Mouse (Mus musculus) kidney, adult 11 months (tissue): ENCODE results near the gene Ghitm.
"Not testable (repeated sequence)": the region's sequence is repeated elsewhere in the genome, so short reads cannot be mapped to it uniquely, and the experiment has no call there.

ENCODE experiments used
- DNase-seq: peaks from one replicate; pipeline ENCODE4 v3.0.0; 2022

Ghitm gene

GRCm38 (mm10) chr14:37135127-37135593 is at the start of gene Ghitm:
TSS of gene Ghitm (minus strand) at chr14:37135272.
- DNase-seq, result peak; percentile 99

GRCm38 (mm10) chr14:37184871-37185270 is 49.8 kb upstream of the Ghitm start:
- DNase-seq, result no peak

DNA sequence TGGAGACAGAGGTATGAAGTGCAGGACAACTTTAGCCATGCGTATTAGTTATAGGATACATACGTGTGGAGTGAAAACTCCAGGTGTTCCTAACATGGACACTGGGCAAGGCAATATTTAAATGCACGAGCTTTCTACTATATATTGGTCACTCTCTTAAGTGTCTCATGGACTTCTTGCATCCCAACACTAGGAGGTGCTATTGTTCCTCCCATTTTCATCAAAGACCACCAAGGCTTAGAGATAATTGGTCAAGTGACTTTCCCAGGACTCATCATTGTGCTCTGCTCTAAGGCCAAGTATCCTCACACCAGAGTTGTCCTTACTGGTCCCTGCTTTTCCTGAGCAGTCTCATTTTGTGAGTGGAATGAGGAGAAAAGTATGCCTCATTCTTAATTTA is 39.4 kb upstream of the Ghitm start:
- DNase-seq, result no peak

GRCm38 (mm10) chr14:37165266-37165926 is 30.3 kb upstream of the Ghitm start:
- DNase-seq, result peak; percentile 6

DNA sequence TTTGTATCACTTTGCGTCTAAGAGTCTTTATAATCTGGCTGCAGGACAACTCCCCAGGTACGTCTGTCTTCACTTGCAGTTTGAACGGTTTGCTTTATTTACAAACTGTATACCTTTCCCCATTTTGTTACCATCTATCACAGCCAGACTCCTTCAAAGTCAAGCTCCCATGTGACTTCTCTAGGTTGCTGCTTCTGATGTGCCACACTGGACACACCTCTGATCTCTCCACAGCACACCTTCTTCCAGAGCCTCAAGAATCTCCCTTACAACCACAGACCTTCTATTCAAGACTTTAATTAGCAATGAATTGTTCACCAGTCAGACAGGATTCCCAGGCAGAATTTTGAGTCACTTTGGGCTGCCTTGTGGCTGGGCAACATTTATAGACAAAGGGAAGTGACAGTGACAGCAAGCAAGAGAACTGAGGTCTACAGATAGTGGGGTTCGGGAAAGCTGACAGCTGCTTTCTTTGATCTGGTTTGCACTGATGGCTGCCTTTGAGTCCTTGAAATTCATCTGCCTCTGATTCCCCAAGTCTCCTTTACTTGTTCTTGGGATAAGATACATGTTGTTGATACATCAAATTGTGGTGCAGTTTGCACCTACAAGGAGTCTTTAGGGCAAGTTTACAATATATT is 29.4 kb upstream of the Ghitm start:
- DNase-seq, result no peak

GRCm38 (mm10) chr14:37163277-37163956 is 28.3 kb upstream of the Ghitm start:
- no peak for DNase-seq

- no peak for DNase-seq
Measured at GRCm38 (mm10) chr14:37154391-37154790, 19.3 kb upstream of the Ghitm start.

- peak; percentile 42 for DNase-seq
Measured at GRCm38 (mm10) chr14:37139051-37139710, 4.1 kb upstream of the Ghitm start.

DNA sequence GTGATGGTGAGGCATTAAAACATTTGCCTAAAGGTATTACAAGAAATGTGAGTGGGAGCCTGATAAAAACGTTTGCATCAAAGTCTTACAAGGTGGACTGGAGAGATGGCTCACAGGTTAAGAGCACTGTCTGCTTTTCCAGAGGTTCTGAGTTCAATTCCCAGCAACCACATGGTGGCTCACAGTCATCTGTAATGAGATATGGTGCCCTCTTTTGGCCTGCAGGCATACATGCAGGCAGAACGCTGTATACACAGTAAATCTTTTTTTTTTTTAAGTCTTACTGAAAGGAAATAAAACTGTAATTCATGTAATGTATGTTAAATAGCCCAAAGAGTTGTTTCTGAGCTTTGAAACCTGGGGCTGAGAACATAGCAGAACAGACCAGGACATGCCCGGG is 2.5 kb upstream of the Ghitm start:
- DNase-seq, result not testable (repeated sequence)

GRCm38 (mm10) chr14:37136110-37136509 is 1.0 kb upstream of the Ghitm start:
- no peak for DNase-seq

- DNase-seq, result no peak
Measured at GRCm38 (mm10) chr14:37135671-37136070, 599 bp upstream of the Ghitm start.

GRCm38 (mm10) chr14:37134304-37135126 is 557 bp downstream of the Ghitm start:
- peak; percentile 36 for DNase-seq

- no peak for DNase-seq
Measured at GRCm38 (mm10) chr14:37127652-37128051, 7.4 kb downstream of the Ghitm start.

GRCm38 (mm10) chr14:37119233-37119632 is 15.8 kb downstream of the Ghitm start:
- no peak for DNase-seq

DNA sequence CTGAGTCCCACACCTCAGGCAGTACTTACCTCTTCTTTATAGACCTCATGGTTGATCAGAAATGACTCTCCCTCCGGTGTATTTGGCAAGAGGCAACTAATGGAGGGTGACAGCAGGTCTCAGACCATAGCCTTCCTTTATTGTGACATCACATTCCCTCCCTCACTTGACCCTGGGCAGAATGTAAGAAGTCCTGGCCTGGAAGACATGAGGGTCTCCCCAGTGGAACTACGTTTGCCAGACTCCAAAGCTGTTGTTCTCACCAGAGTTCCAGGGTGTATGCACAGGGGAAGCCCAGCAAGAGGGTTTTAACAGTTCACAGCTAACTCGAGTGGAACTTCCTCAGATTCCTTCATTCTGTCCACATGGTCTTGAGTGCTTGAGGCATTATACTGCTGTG is 21.1 kb downstream of the Ghitm start, which contains the start of gene 2610528A11Rik:
Gene 2610528A11Rik (minus strand): TSS at position 101 of the 400 bp plus-strand sequence.
- DNase-seq, result no peak

DNA sequence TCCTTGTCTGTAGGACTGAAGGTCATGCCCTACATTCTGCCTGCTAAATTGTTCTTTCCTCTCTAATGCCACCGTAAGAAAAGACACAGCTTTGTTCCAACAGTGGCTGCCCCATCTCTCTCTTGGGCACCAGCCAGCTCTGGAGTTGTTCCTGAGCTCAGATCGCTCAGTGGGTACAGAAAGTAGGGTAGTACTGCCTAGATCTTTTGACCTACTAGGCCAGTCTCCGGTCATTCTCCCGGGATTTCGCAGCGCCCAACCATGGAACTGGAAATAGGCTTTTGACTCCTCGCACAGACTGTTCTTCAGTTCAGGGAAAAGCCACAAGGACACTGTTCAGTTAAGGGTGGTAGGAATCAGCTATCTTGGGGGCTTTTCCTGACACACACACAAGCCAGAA is 22.1 kb downstream of the Ghitm start:
- DNase-seq, result no peak

- DNase-seq, result no peak
Measured at GRCm38 (mm10) chr14:37111371-37111770, 23.7 kb downstream of the Ghitm start.

- no peak for DNase-seq
Measured at GRCm38 (mm10) chr14:37110456-37110855, 24.6 kb downstream of the Ghitm start.

GRCm38 (mm10) chr14:37109975-37110374 is 25.1 kb downstream of the Ghitm start:
- DNase-seq, result no peak

- DNase-seq, result no peak
Measured at GRCm38 (mm10) chr14:37109460-37109859, 25.6 kb downstream of the Ghitm start.

GRCm38 (mm10) chr14:37105846-37106245 is 29.2 kb downstream of the Ghitm start:
- DNase-seq, result no peak

- no peak for DNase-seq
Measured at GRCm38 (mm10) chr14:37104747-37105146, 30.3 kb downstream of the Ghitm start.
